Mouse (Mus musculus): ENCODE measurements at regions not wholly inside any gene's neighbourhood (a gene's known extent, or its start where the extent isn't known, plus 50 kb on each side); places are given as distances from the start of the nearest gene placed in this dataset.

DNA sequence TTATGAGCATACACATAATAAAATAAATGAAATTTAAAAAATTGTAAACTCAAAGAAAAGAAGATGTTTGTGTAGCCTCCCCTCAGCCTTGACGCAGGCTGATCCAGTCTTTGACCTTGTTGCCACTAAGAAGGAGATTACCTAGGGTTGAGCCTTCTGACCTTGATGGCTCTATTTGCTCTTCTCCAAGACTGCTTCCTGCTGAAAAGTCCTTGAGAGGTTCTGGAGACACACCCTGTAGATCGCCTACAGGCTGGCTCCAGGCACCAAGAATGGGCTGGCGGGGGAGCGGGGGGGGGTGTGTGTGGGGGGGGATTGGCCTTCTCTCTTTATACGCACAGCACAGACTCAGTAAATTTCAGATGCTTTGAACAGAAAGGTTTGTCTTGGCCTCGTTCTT, 358.4 kb downstream of the Bckdhb start:
- TF ChIP-seq CTCF (IDR thresholded peaks at IDR 0.05; ENCODE audit: low read depth) (no peak), EP300 (IDR thresholded peaks at IDR 0.05; ENCODE audit: low read depth) (no peak)

Measured in heart, postnatal 0 days (tissue).